Mouse (Mus musculus): Measurements from ENCODE around the gene Prune2. TPM values are rescaled to one million over a fixed set of nuclear protein-coding genes. Genes with fewer than 3 reads are reported as not detected.

Gene Prune2
- polyA plus RNA-seq, 1 experiment from 2014 or later: 7.6 TPM

DNA sequence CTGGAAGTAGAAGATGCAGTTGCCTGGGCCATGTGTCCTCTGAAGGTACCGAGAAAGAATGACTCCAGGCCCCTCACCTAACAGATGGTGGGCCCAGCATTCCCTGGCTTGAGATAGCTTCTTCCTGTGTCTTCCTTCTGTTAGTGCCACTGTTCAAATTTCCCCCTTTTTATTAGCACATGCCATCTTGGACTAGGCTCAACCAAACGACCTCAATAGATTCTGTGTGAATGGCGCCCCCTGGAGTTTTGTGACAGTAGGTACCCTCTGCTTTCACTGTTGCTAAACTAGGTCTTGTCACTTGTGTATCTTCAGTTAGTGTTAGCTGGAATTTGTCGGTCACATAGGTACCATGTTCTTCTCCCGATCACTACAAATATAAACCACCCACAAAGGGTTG lies 29.0 kb downstream of the Prune2 start:
- ATAC-seq (ENCODE audit: low FRiP score): no peak
- H3K4me2 ChIP-seq (replicated peaks): no peak overlapping the region
- no peak overlapping the region for H3K27ac ChIP-seq
- peak; percentile 26 for DNase-seq (ENCODE audit: low spot score)
- no peaks in the 10 kb centered on the region for H3K27me3 ChIP-seq (ENCODE audit: control insufficient read depth, insufficient read depth, low read length)
- no peak overlapping the region for H3K9ac ChIP-seq
- H3K4me1 ChIP-seq (replicated peaks; ENCODE audit: control insufficient read depth, insufficient read depth, low read length): no peaks in the 10 kb centered on the region
- 50% methylated on average over 5 of the region's 5 CpGs for WGBS
- no peaks in the 10 kb centered on the region for H3K36me3 ChIP-seq (replicated peaks; ENCODE audit: control insufficient read depth, insufficient read depth)
- H3K9me3 ChIP-seq (ENCODE audit: control insufficient read depth, low read length): no peaks in the 10 kb centered on the region
- H3K4me3 ChIP-seq (replicated peaks; ENCODE audit: low read length): no peak overlapping the region

DNA sequence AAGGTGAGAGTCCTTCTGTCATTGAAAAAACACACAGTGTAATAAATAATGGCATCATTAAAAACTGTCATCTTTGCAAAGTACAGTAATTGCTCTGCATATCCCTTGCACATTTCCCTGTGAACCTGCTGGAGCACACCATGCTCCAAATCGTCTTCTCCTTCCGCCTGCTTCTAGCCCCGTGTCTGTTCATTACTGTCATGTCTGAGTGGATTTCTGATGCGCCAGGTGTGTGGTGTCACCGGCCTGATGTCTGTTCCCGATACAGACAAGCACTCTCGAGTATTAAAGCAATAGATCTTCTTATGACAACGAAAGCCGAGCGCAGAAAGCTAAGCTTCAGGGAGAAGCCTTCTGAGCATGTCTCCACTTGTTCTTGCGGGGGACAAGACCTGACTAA lies 32.1 kb downstream of the Prune2 start:
- no peaks in the 10 kb centered on the region for H3K27me3 ChIP-seq (ENCODE audit: control insufficient read depth, insufficient read depth, low read length)
- H3K4me3 ChIP-seq (replicated peaks; ENCODE audit: low read length): no peak overlapping the region
- H3K4me1 ChIP-seq (replicated peaks; ENCODE audit: control insufficient read depth, insufficient read depth, low read length): no peaks in the 10 kb centered on the region
- no peaks in the 10 kb centered on the region for H3K36me3 ChIP-seq (replicated peaks; ENCODE audit: control insufficient read depth, insufficient read depth)
- H3K9me3 ChIP-seq (ENCODE audit: control insufficient read depth, low read length): no peaks in the 10 kb centered on the region
- no peak for DNase-seq (ENCODE audit: low spot score)
- no peak overlapping the region for H3K27ac ChIP-seq
- no peak overlapping the region for H3K9ac ChIP-seq
- 60% methylated on average over 11 of the region's 11 CpGs for WGBS
- H3K4me2 ChIP-seq (replicated peaks): no peak overlapping the region
- peak; percentile 34; the same call in 1 of the 2 replicates for ATAC-seq (ENCODE audit: low FRiP score)

DNA sequence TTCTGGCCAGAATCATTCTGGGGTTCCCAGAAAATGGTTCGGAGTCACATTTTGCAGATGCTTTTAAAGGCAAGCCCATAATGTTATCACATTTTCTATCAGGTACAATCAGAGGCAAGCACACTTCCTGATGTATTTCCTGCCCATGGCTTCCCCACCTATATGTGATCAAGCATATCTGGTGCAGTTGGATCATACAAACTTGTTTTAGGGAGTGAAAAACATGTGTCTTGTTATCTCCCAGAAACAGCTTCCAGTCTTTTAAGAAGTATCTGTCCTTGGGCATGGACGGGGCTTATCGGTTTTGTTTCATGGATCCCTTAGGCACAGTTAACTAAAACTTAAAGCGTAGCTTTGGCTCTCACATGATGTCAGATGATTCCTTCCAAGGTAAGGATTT lies 36.2 kb downstream of the Prune2 start:
- no peaks in the 10 kb centered on the region for H3K36me3 ChIP-seq (replicated peaks; ENCODE audit: control insufficient read depth, insufficient read depth)
- DNase-seq (ENCODE audit: low spot score) (no peak), ATAC-seq (ENCODE audit: low FRiP score) (no peak)
- 92% methylated on average over 4 of the region's 4 CpGs for WGBS
- H3K4me2 ChIP-seq (replicated peaks): no peak overlapping the region
- no peak overlapping the region for H3K4me3 ChIP-seq (replicated peaks; ENCODE audit: low read length)
- H3K9ac ChIP-seq: no peak overlapping the region
- no peaks in the 10 kb centered on the region for H3K27me3 ChIP-seq (ENCODE audit: control insufficient read depth, insufficient read depth, low read length)
- H3K9me3 ChIP-seq (ENCODE audit: control insufficient read depth, low read length): no peaks in the 10 kb centered on the region
- no peak overlapping the region for H3K27ac ChIP-seq
- H3K4me1 ChIP-seq (replicated peaks; ENCODE audit: control insufficient read depth, insufficient read depth, low read length): no peaks in the 10 kb centered on the region

DNA sequence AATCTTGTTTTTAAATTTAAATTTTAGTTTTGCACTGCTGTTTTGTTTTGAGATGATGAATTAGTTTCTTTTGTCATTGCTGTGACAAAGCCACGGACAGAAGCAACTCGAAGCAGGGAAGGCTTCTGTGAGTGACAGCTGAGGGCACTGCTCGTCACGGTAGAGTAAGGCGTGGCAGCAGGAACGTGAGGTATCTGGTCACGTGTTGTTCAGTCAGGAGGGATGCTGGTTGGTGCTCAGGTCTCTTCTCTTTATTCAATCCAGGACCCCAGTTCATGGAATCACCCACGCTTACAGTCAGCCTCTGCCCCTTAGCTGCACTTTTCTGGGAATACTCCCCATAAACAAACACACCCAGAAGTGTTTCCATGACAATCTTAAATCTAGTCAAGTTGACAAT lies 38.3 kb downstream of the Prune2 start:
- no peaks in the 10 kb centered on the region for H3K9me3 ChIP-seq (ENCODE audit: control insufficient read depth, low read length)
- no peak overlapping the region for H3K9ac ChIP-seq
- H3K4me2 ChIP-seq (replicated peaks): no peak overlapping the region
- no peak for DNase-seq (ENCODE audit: low spot score)
- no peak for ATAC-seq (ENCODE audit: low FRiP score)
- H3K36me3 ChIP-seq (replicated peaks; ENCODE audit: control insufficient read depth, insufficient read depth): no peaks in the 10 kb centered on the region
- H3K4me3 ChIP-seq (replicated peaks; ENCODE audit: low read length): no peak overlapping the region
- no peaks in the 10 kb centered on the region for H3K4me1 ChIP-seq (replicated peaks; ENCODE audit: control insufficient read depth, insufficient read depth, low read length)
- H3K27me3 ChIP-seq (ENCODE audit: control insufficient read depth, insufficient read depth, low read length): no peaks in the 10 kb centered on the region
- H3K27ac ChIP-seq: no peak overlapping the region
- WGBS: 71% methylated on average over 8 of the region's 8 CpGs

DNA sequence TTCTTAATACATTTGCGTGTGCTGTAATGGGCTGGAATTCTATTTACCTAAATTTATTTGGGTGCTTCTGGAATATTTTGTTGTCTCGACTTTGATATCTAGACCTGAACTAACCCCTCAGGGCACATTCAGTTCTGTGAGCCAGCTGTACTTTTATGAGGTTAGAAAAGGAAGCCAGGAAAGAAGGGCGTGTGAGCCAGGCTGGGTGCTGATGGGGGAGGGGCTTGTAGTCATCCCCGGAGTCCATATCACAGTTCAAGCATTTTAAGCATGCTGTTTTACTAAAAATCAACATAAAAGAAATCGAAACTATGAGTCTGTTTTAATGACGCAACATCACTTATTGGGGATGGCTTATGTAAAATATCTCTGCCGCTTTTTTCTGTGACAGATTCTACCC lies 42.0 kb downstream of the Prune2 start:
- Histone ChIP-seq H3K4me3 (replicated peaks; ENCODE audit: low read length) (no peak overlapping the region), H3K9me3 (ENCODE audit: control insufficient read depth, low read length) (no peaks in the 10 kb centered on the region), H3K36me3 (replicated peaks; ENCODE audit: control insufficient read depth, insufficient read depth) (no peaks in the 10 kb centered on the region), H3K4me2 (replicated peaks) (no peak overlapping the region), H3K27ac (no peak overlapping the region), H3K27me3 (ENCODE audit: control insufficient read depth, insufficient read depth, low read length) (no peaks in the 10 kb centered on the region), H3K9ac (no peak overlapping the region), H3K4me1 (replicated peaks; ENCODE audit: control insufficient read depth, insufficient read depth, low read length) (no peaks in the 10 kb centered on the region)
- ATAC-seq (ENCODE audit: low FRiP score) (no peak), DNase-seq (ENCODE audit: low spot score) (no peak)
- WGBS: 84% methylated on average over 7 of the region's 7 CpGs

DNA sequence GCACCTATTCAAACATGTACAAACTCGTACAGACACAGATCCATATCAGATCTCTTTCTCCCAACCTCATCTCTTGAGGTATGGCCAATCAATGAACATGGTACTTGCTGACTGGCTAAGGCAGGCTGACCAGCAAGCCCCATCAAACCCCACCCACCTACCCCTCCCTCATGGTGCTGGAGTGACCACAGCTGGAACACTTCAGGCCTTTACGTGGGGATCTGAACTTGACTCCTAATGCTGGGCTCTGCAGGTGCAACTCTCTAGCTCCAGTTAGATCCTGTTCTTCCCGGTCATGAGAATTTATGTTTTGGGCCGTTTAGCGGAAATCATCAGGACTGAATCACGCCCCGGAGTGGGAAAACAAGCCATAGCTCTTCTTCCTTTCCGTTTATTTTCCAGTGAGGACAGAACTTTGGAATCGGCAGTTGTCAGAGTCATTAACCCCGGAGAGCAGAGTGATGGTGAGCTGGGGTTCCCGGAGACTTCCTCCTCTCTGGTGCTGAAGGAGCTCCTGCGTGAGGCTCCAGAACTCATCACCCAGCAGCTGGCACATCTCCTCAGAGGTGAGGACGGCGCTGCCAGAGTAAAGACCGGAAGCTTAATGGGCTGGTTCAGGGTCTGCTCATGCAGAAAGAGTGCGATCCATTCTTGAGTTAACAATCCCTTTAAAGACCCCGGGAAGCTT lies 50.4 kb downstream of the Prune2 start:
- H3K9me3 ChIP-seq (ENCODE audit: control insufficient read depth, low read length): no peaks in the 10 kb centered on the region
- no peaks in the 10 kb centered on the region for H3K27me3 ChIP-seq (ENCODE audit: control insufficient read depth, insufficient read depth, low read length)
- ATAC-seq (ENCODE audit: low FRiP score): no peak
- H3K27ac ChIP-seq: no peak overlapping the region
- H3K9ac ChIP-seq: no peak overlapping the region
- no peaks in the 10 kb centered on the region for H3K4me1 ChIP-seq (replicated peaks; ENCODE audit: control insufficient read depth, insufficient read depth, low read length)
- no peak overlapping the region for H3K4me3 ChIP-seq (replicated peaks; ENCODE audit: low read length)
- 77% methylated on average over 17 of the region's 17 CpGs for WGBS
- DNase-seq (ENCODE audit: low spot score): no peak
- H3K4me2 ChIP-seq (replicated peaks): no peak overlapping the region
- H3K36me3 ChIP-seq (replicated peaks; ENCODE audit: control insufficient read depth, insufficient read depth): no peaks in the 10 kb centered on the region

DNA sequence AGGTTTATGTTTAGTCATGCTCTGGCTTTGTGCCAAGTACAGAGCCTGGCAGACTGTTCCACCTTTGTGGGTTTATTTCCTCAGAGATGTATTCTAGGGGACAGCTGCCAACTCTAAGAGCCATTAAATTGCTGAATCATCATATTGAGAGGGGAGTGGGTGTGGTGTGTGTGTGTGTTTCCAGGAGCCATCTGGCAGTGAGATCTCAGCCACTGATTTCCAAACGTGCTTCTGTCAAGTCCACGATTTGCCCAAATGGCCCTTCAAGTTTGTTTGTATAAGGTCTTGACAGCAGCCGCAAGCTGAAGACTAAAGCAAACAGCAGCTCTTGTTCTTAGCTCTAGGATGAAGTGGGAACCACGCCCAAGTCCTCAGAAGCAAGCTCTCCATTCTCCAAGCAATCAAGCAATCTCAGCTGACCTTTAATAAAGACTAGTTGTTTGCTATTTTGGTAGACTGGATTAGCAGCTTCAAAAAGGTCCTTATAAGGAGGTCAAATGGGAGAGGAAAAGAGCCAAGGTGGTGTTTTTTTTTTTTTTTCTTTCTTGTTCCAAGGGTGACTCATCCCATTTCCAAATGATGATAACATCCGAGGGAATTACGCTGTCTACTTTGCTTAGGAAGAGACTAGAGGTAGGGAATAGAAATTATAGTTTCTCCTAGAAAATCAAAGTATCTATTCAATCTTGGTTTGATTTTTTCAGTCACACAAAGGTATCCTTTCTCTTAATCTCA lies 55.5 kb downstream of the Prune2 start:
- no peak overlapping the region for H3K9ac ChIP-seq
- WGBS: 63% methylated on average over 6 of the region's 6 CpGs
- no peaks in the 10 kb centered on the region for H3K4me1 ChIP-seq (replicated peaks; ENCODE audit: control insufficient read depth, insufficient read depth, low read length)
- no peaks in the 10 kb centered on the region for H3K9me3 ChIP-seq (ENCODE audit: control insufficient read depth, low read length)
- no peak overlapping the region for H3K27ac ChIP-seq
- no peaks in the 10 kb centered on the region for H3K27me3 ChIP-seq (ENCODE audit: control insufficient read depth, insufficient read depth, low read length)
- DNase-seq (ENCODE audit: low spot score): peak; percentile 38
- no peak overlapping the region for H3K4me3 ChIP-seq (replicated peaks; ENCODE audit: low read length)
- no peaks in the 10 kb centered on the region for H3K36me3 ChIP-seq (replicated peaks; ENCODE audit: control insufficient read depth, insufficient read depth)
- no peak overlapping the region for H3K4me2 ChIP-seq (replicated peaks)
- no peak; the same call in 1 of the 2 replicates for ATAC-seq (ENCODE audit: low FRiP score)

DNA sequence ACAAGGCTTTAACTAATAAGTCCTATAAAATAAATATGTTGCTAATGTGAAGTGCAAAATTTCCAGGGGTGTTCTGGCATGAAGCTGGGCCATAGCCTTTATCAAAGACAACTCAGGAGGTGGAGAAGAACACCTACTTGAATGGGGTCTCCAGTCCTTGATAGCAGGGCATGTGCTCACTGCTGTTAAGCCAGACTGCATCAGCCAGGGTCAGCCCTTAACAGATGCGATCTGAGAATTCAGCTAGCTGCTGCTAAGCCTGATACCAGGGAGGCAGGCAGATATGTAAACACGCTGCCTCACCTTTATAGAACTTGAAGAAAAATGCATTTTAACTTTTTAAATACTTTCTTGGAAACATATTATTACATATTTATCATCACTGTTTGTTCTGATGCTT lies 57.2 kb downstream of the Prune2 start:
- DNase-seq (ENCODE audit: low spot score): no peak
- no peak for ATAC-seq (ENCODE audit: low FRiP score)
- H3K9ac ChIP-seq: no peak overlapping the region
- no peak overlapping the region for H3K27ac ChIP-seq
- no peak overlapping the region for H3K4me2 ChIP-seq (replicated peaks)
- H3K4me3 ChIP-seq (replicated peaks; ENCODE audit: low read length): no peak overlapping the region
- H3K27me3 ChIP-seq (ENCODE audit: control insufficient read depth, insufficient read depth, low read length): no peaks in the 10 kb centered on the region
- no peaks in the 10 kb centered on the region for H3K9me3 ChIP-seq (ENCODE audit: control insufficient read depth, low read length)
- H3K4me1 ChIP-seq (replicated peaks; ENCODE audit: control insufficient read depth, insufficient read depth, low read length): no peaks in the 10 kb centered on the region
- 83% methylated on average over 2 of the region's 2 CpGs for WGBS
- H3K36me3 ChIP-seq (replicated peaks; ENCODE audit: control insufficient read depth, insufficient read depth): no peaks in the 10 kb centered on the region

DNA sequence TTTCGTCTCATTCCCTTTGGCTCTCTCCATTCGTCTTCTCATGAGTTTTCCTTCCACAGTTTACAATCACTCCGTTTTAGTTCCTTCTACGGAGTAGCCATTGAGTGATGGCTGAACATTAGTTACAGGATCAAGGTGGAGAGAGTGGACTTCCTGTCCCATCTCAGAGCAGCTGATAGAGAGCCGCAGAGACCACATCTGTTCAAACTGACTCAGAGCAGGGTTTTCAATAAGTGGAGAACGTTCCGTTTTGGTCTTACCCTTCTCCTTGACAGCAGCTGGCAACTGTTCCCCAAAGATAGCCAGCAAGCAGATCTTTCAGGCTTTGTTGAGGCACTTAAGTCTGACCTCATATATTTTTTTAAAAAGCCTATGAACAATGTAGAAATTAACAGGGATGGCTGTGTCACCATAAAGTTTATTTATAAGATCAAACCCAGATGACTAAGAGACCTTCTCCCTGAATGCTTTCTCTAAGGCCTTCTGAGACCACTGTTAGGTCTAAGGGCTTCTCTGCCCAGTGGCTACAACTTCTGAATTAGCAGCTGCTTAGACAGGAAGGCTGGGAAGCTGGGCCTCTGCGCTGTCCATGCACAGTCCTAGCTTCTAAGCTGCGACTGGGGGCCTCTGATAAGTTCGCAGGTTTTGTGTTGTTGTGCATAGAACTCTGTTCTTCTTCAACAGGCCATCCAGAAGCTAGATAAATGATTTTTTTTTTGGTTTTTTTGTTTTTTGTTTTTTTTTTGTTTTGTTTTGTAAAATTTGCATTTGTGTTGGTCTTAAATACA lies 58.6 kb downstream of the Prune2 start:
- Histone ChIP-seq H3K4me2 (replicated peaks) (no peak overlapping the region), H3K9ac (no peak overlapping the region), H3K27ac (no peak overlapping the region), H3K4me1 (replicated peaks; ENCODE audit: control insufficient read depth, insufficient read depth, low read length) (no peaks in the 10 kb centered on the region), H3K36me3 (replicated peaks; ENCODE audit: control insufficient read depth, insufficient read depth) (no peaks in the 10 kb centered on the region), H3K27me3 (ENCODE audit: control insufficient read depth, insufficient read depth, low read length) (no peaks in the 10 kb centered on the region), H3K4me3 (replicated peaks; ENCODE audit: low read length) (no peak overlapping the region), H3K9me3 (ENCODE audit: control insufficient read depth, low read length) (no peaks in the 10 kb centered on the region)
- DNase-seq (ENCODE audit: low spot score) (no peak), ATAC-seq (ENCODE audit: low FRiP score) (no peak)
- 87% methylated on average over 10 of the region's 10 CpGs for WGBS

All from hindbrain, embryonic 14.5 days (tissue).